Mouse (Mus musculus) midbrain, embryonic 14.5 days (tissue): ENCODE results near the gene Lrrc30. TPM values are rescaled to one million over a fixed set of nuclear protein-coding genes. Genes with fewer than 3 reads are reported as not detected.

Experiments used
- ATAC-seq: fragments of 200-750 bp; cut with Nextera tagmentation; 2 replicates; pipeline ENCODE4 v1.8.0; 2017; ENCODE audit warnings: moderate number of reproducible peaks, moderate library complexity; ENCODE audit not compliant: low FRiP score, low TSS enrichment
- DNase-seq: peaks from one replicate; pipeline ENCODE4 v3.0.0-alpha.2; 2015
- H3K27ac ChIP-seq: fragments of 300-500 bp; sonication (generic); replicated peaks from 2 replicates; pipeline ENCODE4 v1.5.1; 2014; ENCODE audit warnings: mild to moderate bottlenecking, low read depth, low read length, moderate library complexity
- H3K27me3 ChIP-seq: fragments of 300-500 bp; sonication (generic); 2 replicates; pipeline ENCODE4 v1.6.1; 2014; ENCODE audit warnings: low read length, control low read depth, mixed read lengths; ENCODE audit not compliant: control insufficient read depth, insufficient read depth
- H3K36me3 ChIP-seq: fragments of 300-500 bp; sonication (generic); 2 replicates; pipeline ENCODE4 v1.6.1; 2014; ENCODE audit warnings: low read length, control low read depth; ENCODE audit not compliant: control insufficient read depth, insufficient read depth
- H3K4me1 ChIP-seq: fragments of 300-500 bp; sonication (generic); 2 replicates; pipeline ENCODE4 v1.6.1; 2014; ENCODE audit warnings: mild to moderate bottlenecking, antibody characterized with exemption, low read length, control low read depth; ENCODE audit not compliant: control insufficient read depth, insufficient read depth
- H3K4me2 ChIP-seq: fragments of 300-500 bp; sonication (generic); 2 replicates; pipeline ENCODE4 v1.6.1; 2014; ENCODE audit warnings: mild to moderate bottlenecking, low read length, moderate library complexity
- H3K4me3 ChIP-seq: fragments of 300-500 bp; sonication (generic); replicated peaks from 2 replicates; pipeline ENCODE4 v1.5.1; 2014; ENCODE audit warnings: low read depth, low read length
- H3K9ac ChIP-seq: fragments of 300-500 bp; sonication (generic); replicated peaks from 2 replicates; pipeline ENCODE4 v1.6.1; 2014; ENCODE audit warnings: mild to moderate bottlenecking, low read length, moderate library complexity
- H3K9me3 ChIP-seq: fragments of 300-500 bp; sonication (generic); 2 replicates; pipeline ENCODE4 v1.6.1; 2016; ENCODE audit warnings: low read length, control low read depth, mixed read lengths; ENCODE audit not compliant: control insufficient read depth
- WGBS: fragments of 180-500 bp; shearing (Covaris S2); extraction: QIAGEN DNeasy Blood & Tissue Kit; methylation state at CpG from one replicate; pipeline ENCODE4 v1.1.7; 2014; 5-methylcytosine and 5-hydroxymethylcytosine counted together
- polyA plus RNA-seq: library from polyadenylated mRNA; unstranded; fragments of >200 nt; fragmentation: Nextera tagmentation; extraction: Ambion mirVana; gene quantifications from 2 replicates; pipeline ENCODE4 v1.2.1, GENCODE M21; 2014

The Lrrc30 gene
- not detected in 2 replicates for polyA plus RNA-seq

DNA sequence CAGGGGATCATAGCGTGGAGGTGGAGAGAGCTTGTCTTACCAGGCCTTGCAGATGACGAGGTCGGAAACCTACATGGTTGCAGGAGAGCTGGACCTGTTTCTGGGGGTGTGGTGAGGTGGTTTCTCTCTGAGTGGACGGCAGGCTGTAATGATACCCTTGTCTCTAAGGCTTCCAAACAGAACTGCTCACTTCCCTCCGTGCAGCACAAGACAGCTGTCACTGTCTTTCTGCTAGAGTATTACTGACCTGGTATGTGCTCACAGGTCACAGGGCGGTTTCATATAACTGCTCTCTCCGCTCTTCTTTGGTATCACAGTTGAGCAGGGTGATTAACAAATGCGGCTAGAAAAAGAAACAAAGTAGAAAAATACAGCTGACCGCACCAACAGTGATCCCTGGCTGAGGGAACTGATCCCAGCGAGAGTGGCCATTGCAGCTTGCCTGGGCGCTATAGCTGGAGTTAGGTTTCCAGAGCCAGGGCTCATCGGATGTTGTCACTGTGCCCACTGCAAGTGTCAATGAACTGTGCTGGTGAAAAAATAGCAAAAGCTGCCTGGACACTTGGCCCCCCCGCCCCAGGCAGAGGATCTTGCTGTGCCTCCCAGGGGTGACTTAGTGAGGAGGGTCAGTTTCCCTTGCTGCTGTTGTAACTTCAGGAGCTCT is at the start of gene Lrrc30:
Gene Lrrc30 (minus strand): TSS at position 48 of the 664 bp plus-strand sequence.
- H3K4me2 ChIP-seq: no peak within 1 kb of the TSS
- no peak within 1 kb of the TSS for H3K9ac ChIP-seq

DNA sequence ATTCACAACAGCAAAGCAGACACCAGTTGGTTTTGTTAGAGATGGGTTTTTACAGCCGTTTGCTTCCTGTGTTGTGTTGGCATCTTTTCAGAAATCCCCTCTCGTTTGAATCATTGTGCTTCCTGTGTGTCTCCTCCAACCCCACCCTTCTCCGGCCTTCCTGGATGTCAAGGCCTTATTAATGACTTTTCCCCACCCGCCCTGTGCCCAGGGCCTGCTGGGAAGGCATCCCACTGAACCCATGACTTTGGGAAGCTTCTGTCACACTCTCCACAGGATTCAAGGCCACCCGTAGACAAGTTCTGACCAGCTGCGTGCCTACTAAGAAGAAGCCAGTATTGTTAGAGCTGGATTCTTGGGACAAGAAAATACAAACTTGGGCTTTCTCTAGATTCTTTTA is 48.6 kb upstream of the Lrrc30 start:
- no peak overlapping the region for H3K4me3 ChIP-seq
- no peaks in the 10 kb centered on the region for H3K27me3 ChIP-seq
- no peaks in the 10 kb centered on the region for H3K9me3 ChIP-seq
- H3K4me2 ChIP-seq: no peak overlapping the region
- H3K4me1 ChIP-seq: no peaks in the 10 kb centered on the region
- H3K36me3 ChIP-seq: no peaks in the 10 kb centered on the region
- ATAC-seq (no peak), DNase-seq (no peak)
- WGBS: 87% methylated on average over 6 of the region's 6 CpGs
- no peak overlapping the region for H3K9ac ChIP-seq
- H3K27ac ChIP-seq: no peak overlapping the region

More for the DNA sequence above, at the start of gene Lrrc30:
- no peak for DNase-seq
- Histone ChIP-seq H3K27ac (no peak within 1 kb of the TSS), H3K27me3 (no peaks in the 10 kb centered on the region), H3K4me1 (no peaks in the 10 kb centered on the region), H3K4me3 (no peak within 1 kb of the TSS), H3K36me3 (no peaks in the 10 kb centered on the region), H3K9me3 (no peaks in the 10 kb centered on the region)
- ATAC-seq: no peak
- WGBS: 86% methylated on average over 13 of the region's 13 CpGs

DNA sequence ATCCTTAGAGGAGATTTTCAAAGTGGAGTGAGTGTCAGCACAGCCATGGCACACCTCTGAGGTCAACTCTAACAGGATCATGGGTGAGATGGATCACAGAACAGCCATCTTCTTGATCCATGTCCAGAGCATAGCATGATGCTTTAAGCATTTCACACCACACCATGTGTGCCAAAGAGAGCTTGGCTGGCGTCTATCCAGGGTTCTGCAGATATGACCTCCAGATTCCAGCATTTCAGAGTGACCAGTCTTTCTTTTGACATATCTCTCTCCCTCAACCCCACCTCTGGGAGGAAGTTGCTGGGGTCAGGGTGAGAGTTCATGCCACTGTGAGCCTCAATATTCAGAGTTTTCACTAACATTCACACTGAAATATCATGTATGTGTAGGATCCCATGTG is 46.1 kb upstream of the Lrrc30 start:
- Histone ChIP-seq H3K9ac (no peak overlapping the region), H3K27me3 (no peaks in the 10 kb centered on the region), H3K4me1 (no peaks in the 10 kb centered on the region), H3K4me2 (no peak overlapping the region), H3K9me3 (no peaks in the 10 kb centered on the region), H3K27ac (no peak overlapping the region), H3K4me3 (no peak overlapping the region), H3K36me3 (no peaks in the 10 kb centered on the region)
- 93% methylated on average over 1 of the region's 1 CpGs for WGBS
- DNase-seq: no peak
- no peak for ATAC-seq

GRCm38 (mm10) chr17:67667981-67668380 is 35.5 kb upstream of the Lrrc30 start:
- no peaks in the 10 kb centered on the region for H3K36me3 ChIP-seq
- no peaks in the 10 kb centered on the region for H3K27me3 ChIP-seq
- H3K4me2 ChIP-seq: no peak overlapping the region
- no peak overlapping the region for H3K27ac ChIP-seq
- ATAC-seq: 0 out of 2 replicates have a peak, but pooled peaks have one; percentile 48
- H3K4me3 ChIP-seq: no peak overlapping the region
- H3K9ac ChIP-seq: no peak overlapping the region
- peak; percentile 92 for DNase-seq
- H3K9me3 ChIP-seq: no peaks in the 10 kb centered on the region
- H3K4me1 ChIP-seq: no peaks in the 10 kb centered on the region
- WGBS: 17% methylated on average over 3 of the region's 3 CpGs

DNA sequence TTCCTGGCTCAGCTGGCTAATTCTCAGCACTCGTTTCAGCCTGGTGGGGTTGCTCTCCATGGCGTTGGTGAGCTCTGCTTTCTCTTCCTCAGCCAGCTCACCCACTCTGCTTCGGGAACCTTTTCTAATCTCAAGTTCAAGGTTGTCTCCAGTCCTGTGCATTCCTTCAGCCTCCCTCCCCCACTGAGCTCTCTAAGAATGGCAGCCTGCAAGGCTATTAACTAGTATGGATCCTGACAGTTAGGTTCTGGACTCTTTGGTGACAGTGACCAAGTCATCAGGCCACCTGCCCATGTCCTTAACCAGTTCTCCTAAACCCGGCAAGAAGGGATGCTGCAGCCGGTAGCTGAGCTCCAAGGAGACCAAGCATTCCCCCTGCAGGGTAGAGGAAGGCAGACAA is 34.5 kb upstream of the Lrrc30 start:
- ATAC-seq: no peak
- 74% methylated on average over 5 of the region's 5 CpGs for WGBS

GRCm38 (mm10) chr17:67664299-67664698 is 31.8 kb upstream of the Lrrc30 start:
- Histone ChIP-seq H3K9me3 (no peaks in the 10 kb centered on the region), H3K27ac (no peak overlapping the region), H3K9ac (no peak overlapping the region), H3K4me2 (no peak overlapping the region), H3K4me1 (no peaks in the 10 kb centered on the region), H3K36me3 (no peaks in the 10 kb centered on the region), H3K27me3 (no peaks in the 10 kb centered on the region), H3K4me3 (no peak overlapping the region)
- no peak for DNase-seq
- 82% methylated on average over 3 of the region's 3 CpGs for WGBS
- ATAC-seq: no peak

More for the DNA sequence above, 34.5 kb upstream of the Lrrc30 start:
- Histone ChIP-seq H3K9me3 (no peaks in the 10 kb centered on the region), H3K36me3 (no peaks in the 10 kb centered on the region), H3K4me2 (no peak overlapping the region), H3K9ac (no peak overlapping the region), H3K4me3 (no peak overlapping the region), H3K27ac (no peak overlapping the region), H3K27me3 (no peaks in the 10 kb centered on the region), H3K4me1 (no peaks in the 10 kb centered on the region)
- no peak for DNase-seq

GRCm38 (mm10) chr17:67651506-67651905 is 19.0 kb upstream of the Lrrc30 start:
- H3K4me3 ChIP-seq: no peak overlapping the region
- no peaks in the 10 kb centered on the region for H3K36me3 ChIP-seq
- DNase-seq (peak; percentile 84), ATAC-seq (no peak)
- no peak overlapping the region for H3K27ac ChIP-seq
- no peaks in the 10 kb centered on the region for H3K4me1 ChIP-seq
- no peak overlapping the region for H3K4me2 ChIP-seq
- no peak overlapping the region for H3K9ac ChIP-seq
- 15% methylated on average over 4 of the region's 4 CpGs for WGBS
- no peaks in the 10 kb centered on the region for H3K9me3 ChIP-seq
- H3K27me3 ChIP-seq: no peaks in the 10 kb centered on the region

DNA sequence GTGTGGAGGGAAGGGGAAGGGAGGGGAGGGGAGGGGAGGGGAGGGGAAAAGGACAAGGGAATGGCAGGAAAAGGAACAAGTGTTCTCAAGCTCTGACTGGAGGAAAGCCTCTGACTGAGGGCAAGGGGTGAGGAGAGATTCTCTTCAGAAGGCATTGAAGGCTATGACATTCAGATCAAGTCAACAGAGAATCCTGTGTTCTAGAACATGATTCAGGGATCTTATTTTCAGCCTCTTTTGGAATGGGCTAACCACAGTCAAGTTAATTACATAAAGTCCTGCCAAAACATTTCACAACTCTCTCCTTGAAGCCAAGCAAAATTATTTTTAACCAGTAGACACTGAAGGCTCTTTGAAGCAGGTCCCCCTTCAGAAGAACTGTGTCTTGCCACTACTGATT is 9.1 kb upstream of the Lrrc30 start:
- ATAC-seq (no peak), DNase-seq (no peak)
- H3K4me3 ChIP-seq: no peak overlapping the region
- H3K27me3 ChIP-seq: no peaks in the 10 kb centered on the region
- H3K4me2 ChIP-seq: no peak overlapping the region
- H3K4me1 ChIP-seq: no peaks in the 10 kb centered on the region
- H3K9ac ChIP-seq: no peak overlapping the region
- no peaks in the 10 kb centered on the region for H3K36me3 ChIP-seq
- H3K27ac ChIP-seq: no peak overlapping the region
- H3K9me3 ChIP-seq: no peaks in the 10 kb centered on the region

- peak; percentile 27 for DNase-seq
- H3K4me1 ChIP-seq: no peaks in the 10 kb centered on the region
- WGBS: 83% methylated on average over 10 of the region's 10 CpGs
- H3K27me3 ChIP-seq: no peaks in the 10 kb centered on the region
- no peak overlapping the region for H3K4me3 ChIP-seq
- no peaks in the 10 kb centered on the region for H3K9me3 ChIP-seq
- H3K4me2 ChIP-seq: no peak overlapping the region
- ATAC-seq: no peak
- no peak overlapping the region for H3K9ac ChIP-seq
- no peak overlapping the region for H3K27ac ChIP-seq
- H3K36me3 ChIP-seq: no peaks in the 10 kb centered on the region
These were observed 5.7 kb upstream of the Lrrc30 start for GRCm38 (mm10) chr17:67638119-67638810.
